Mouse (Mus musculus): ENCODE results near the gene Omg.

The Omg gene

DNA sequence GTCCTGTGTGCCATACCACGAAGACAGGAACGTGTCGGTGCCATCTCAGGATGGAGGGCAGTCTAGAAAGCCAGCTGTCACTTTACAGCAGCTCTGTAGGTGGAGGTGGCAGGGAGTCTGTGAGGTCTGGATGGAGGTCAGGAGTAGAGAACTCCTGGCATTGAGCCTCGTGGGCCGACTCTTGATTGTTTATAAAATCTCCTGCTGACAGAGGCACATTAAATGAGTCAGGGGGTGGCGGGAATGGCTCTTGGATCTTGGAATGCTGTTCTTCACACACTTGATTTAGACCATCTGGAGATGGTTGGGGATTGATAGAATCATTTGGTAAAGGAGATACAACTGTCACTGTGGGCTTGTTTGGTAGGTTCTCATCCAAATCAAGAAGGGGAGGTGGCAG is 11.4 kb upstream of the Omg start:
- DNase-seq (ENCODE audit: low spot score), result no peak

DNA sequence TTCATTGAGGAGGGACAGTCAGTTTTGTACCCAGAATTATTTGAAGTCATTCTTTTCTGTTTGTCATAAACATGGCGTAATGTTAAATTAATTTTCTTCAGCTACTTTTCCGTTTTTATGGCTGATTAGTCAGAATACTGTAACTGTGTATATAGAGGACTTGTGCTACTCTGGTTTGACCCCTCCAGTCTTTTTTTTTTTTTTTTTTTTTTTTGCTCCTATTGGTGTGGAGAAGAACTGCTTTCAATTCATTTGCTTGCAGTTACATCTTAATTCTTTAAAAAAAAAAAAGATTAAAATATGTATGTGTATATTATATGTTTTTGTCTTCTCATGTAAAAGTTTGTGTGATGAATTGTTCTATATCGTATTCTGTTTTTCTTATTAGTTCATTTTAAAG is 8.1 kb upstream of the Omg start:
- DNase-seq (ENCODE audit: low spot score), result no peak

DNA sequence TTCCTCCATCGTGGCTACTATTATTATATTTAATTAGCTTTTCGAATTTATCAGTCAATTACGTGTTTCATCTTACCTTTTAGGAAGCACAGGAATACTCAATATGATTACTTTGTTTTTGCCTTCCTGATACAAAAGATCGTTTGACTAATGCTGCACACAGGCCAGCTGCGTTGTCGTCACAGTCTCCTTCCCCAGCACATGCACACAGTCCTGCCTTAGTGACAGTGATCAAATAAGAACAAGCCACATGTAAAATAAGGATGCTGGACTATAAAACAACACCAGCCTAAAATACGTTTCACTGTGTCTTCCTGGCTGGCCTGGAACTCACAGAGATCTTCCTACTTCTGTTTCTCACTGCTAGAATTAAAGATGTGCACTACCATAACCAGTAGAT is 622 bp upstream of the Omg start:
- DNase-seq (ENCODE audit: low spot score), result no peak

- DNase-seq (ENCODE audit: low spot score), result no peak
These were observed 967 bp downstream of the Omg start for GRCm38 (mm10) chr11:79502917-79503316.

- no peak for DNase-seq (ENCODE audit: low spot score)
These were observed 8.7 kb downstream of the Omg start for GRCm38 (mm10) chr11:79494976-79495800.

DNA sequence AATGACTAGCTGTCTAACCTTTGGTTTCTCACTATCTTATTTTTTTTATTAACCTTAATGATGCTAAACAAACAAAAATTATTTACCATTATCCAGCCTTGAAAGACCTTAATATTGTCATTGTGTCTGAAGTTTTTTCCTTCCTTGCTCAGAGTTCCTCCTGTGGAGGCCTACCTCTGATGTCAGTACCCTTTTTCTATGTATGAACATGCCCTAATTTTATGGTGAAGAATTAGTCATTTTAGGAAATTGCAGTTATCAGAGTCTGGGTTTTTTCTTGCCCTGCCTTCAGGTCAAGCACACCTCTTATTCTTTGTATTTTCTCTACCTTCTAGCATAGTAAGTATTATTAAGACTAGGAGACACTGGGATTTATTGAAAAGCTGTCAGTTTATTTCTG is 19.2 kb downstream of the Omg start:
- DNase-seq (ENCODE audit: low spot score), result no peak

GRCm38 (mm10) chr11:79483876-79484528 is 19.9 kb downstream of the Omg start:
- DNase-seq (ENCODE audit: low spot score), result no peak

DNA sequence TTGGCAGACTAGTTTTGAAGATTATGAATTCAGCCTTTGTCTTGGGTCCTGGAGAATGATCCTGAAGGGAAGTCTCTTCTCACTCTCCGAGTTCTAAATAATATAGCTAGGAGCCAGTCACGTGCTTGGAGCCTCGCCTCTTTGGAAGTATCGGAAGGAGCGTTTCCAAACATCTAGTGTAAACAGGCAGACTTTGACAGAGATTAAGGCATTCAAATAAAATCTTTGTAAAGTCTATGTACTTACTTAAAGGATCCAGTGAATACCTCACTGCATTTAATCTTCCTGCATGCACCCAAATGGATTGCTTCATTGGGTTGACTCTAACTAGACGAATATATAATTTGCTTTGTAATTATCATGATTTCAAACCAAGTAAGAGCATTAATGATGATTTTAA is 20.5 kb downstream of the Omg start:
- no peak for DNase-seq (ENCODE audit: low spot score)

DNA sequence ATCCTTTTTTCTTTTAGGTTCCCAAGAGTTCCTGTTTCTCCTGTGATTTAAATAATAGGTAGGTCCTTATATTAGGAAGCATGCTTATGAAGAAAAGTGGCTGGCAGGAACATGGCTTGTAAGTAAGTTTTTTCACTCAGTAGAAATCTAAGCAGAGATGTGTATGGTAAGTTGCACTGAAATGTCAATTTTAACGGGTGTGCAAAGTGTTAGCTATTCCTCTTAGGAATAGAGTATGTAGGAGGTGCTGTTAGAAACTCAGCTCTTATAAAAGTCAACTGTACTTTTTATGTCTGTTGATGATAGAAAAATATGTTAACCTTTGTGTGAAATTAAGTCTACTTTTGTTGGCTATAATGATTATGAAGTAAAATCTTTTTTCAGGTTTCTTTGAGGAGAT is 35.8 kb downstream of the Omg start:
- no peak for DNase-seq (ENCODE audit: low spot score)

- no peak for DNase-seq (ENCODE audit: low spot score)
These were observed 43.0 kb downstream of the Omg start for GRCm38 (mm10) chr11:79460756-79461450.

DNA sequence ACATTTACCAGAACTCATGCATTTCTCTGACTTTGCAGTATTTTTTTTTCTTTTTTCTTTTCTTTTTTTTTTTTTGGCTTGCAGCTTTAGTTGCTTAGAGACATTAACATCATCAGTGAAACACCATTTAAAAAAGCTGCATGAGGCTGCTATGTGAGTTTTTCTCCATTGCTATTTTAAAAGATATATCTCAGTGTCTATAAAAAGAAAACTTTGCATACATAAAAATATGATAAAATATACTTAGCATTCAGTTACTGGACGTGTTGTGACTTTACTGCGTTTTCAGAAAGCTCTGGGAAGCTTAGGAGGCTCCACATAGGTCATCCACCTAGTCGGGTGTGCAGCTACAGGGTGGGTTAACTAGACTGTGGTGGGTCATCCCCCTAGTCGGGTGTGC is 44.0 kb downstream of the Omg start:
- DNase-seq (ENCODE audit: low spot score), result no peak

DNA sequence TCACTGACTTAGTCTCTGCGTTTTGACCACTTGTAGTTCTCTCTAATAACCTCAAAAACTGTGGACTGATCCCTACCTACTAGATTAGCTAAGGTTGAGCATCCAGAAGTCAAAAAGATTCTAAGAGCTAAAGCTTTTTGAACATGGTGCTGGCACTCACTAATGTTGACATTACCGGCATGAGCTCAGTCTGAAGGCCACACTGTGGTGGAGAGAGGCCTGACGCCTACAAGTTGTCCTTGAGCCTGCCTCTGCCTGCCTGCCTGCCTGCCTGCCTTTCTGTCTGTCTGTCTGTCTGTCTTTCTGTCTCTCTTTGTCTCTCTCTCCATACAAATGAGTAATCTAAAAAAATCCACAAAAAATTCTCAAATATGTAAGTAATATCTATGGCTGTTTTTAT is 46.0 kb downstream of the Omg start:
- DNase-seq (ENCODE audit: low spot score), result no peak

- no peak for DNase-seq (ENCODE audit: low spot score)
These were observed 50.9 kb downstream of the Omg start for GRCm38 (mm10) chr11:79452966-79453365.

Data from testis, postnatal 10 days (tissue).